Mouse (Mus musculus) liver, embryonic 18 days (tissue): ENCODE data around the gene Gclm. TPM values are rescaled to one million over a fixed set of nuclear protein-coding genes. Genes with fewer than 3 reads are reported as not detected.

ENCODE experiments used
- polyA plus RNA-seq: library from polyadenylated mRNA; depleted of rRNA; stranded (reverse); fragments of >200 nt; gene quantifications from 2 replicates; pipeline ENCODE4 v1.2.3, GENCODE M21; 2012; rRNA removed

Gene Gclm
- 104 and 120 TPM in 2 replicates for polyA plus RNA-seq

DNA sequence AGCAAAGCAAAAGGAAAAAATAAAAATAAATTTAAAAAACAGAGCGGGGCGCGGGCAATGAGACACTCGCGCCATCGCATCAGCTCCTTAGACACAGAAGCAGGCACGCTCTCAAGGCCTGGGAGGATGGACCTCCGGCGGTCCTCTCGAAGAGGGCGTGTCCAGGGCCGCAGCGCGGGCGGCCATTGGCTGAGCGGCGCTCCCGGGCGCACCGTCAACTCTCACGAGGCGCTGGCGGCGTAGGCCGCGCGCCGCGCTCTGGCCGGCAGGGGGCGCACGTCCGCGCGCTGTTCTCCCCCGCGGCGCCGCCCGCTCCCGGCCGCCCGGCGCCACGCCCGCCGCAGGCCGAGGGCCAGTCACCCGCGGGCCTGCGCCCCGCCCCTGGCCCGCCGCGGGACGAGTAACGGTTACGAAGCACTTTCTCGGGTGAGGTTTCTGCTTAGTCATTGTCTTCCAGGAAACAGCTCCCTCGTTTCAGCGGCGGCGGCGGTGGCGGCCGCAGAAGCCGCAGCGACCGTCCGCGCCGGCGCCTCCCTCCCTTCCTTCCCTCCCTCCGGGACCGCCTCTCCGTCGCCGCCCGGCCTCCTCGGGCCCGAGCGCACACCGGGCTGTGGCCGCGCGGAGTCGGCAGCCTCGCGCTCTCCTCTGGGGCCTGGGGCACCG lies at the start of gene Gclm:
Gclm (plus strand) TSS at position 343 of the 663 bp plus-strand sequence.

GRCm38 (mm10) chr3:122274241-122275024 lies 29.1 kb downstream of the Gclm start, which contains the start of gene Dnttip2:
Gene Dnttip2 (plus strand): TSS chr3:122274388.

DNA sequence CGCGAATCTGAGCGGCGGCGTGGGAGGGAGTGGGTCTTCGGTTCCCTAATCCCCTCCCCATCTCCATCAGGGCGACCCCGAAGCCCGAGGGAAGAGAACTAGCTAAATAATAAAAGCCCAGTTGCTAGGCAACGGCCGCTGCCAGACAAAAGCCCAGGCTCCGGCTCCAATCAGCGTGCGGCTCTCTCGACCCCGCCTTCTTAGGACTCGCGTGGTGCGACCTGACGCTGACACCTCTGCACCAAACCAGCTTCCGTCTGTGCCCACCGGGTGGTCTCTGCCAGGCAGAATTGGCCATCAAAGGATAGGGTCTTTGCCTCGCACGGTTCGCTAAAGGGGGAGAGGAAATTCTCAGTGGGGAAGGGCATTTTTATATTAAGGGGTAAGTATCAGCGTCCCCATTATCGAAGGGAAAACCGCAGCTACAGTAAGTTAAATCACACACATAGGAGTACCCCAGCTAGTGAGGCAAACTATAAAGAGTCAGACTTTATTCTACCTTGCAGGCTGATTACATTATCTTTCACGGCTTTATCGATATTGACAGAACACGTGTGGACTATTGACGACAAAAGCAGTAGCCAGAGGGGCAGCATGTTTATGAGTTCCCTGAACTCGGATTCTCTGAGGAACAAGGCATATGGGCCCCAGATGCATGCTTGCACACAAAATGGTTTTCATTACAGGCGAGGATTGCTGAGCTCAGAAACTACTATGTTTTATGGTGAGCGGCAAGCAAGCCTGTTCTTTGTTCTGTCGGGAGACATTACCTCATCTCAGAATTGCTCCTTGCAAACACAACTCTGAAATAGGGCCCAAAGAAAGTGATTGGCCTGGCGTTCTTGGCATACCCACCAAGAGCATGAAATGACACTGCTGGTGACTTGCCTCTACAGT lies 48.8 kb downstream of the Gclm start, which contains the start of gene Bcar3:
Bcar3 (plus strand) TSS at position 183 of the 897 bp plus-strand sequence.

Other genes starting within 250 kb of the Gclm start
- 0.42 and 0.45 TPM in 2 replicates for gene Abca4, start 201.1 kb upstream of the Gclm start, polyA plus RNA-seq
- 15.8 and 16.2 TPM in 2 replicates for gene Dnttip2, start 28.8 kb downstream of the Gclm start, polyA plus RNA-seq
- 13.1 and 13.2 TPM in 2 replicates for gene Bcar3, start 48.6 kb downstream of the Gclm start, polyA plus RNA-seq